Mouse (Mus musculus) monocyte, adult 2 months (primary cell): Measurements from ENCODE around the gene AC109138.7.

Experiments used
- DNase-seq, 2 experiments: peaks; one replicate each; pipeline ENCODE4 v3.0.0; 2022; ENCODE audit warnings: low spot score in 2 of 2, low read depth in 1 of 2

Gene AC109138.7

GRCm38 (mm10) chr19:4192251-4192985, 21.7 kb upstream of the AC109138.7 start:
- DNase-seq = no peak

DNA sequence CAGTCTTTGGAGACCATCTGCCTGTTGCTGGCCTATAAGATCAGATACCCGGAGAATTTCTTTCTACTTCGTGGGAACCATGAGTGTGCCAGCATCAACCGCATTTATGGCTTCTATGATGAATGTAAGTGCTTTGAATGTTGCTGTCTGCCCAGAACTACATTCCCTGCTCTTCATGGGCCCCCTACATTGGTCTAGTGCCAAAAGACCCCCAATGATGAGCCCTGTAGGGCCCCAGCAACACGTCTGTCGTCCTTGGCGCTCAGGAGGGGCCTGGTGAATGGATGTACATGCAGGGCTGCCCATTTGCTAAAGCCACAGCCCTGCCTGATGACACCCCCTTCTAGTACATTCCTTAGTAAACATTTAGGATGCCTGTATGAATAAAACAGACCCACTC, 21.0 kb upstream of the AC109138.7 start:
- no peak for DNase-seq

DNA sequence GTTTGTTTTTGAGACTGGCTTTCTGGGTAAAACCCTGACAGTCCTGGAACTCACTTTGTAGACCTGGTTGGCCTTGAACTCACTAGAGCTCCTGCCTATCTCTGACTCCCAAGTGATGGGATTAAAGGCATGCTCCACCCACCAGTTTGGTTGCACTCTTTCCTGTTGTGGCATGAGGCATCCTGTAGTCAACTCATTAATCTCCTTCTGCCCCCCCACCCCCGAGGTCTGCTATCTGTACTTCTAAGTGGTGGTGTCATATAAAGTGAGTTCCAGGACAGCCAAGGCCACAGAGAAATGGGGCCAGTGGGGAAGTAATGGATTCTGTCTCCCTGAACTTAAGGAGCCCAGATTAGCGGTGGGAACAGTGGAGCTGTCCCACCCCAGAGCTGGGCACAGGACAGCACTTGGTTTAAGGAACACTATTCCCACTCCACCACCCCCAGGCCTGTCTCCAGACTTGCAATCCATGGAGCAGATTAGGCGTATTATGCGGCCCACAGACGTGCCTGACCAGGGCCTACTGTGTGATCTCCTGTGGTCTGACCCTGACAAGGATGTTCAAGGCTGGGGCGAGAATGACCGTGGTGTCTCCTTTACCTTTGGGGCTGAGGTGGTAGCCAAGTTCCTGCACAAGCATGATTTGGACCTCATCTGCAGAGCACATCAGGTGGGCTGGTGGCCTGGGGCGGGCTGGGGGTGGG, 20.0 kb upstream of the AC109138.7 start:
- no peak for DNase-seq

DNA sequence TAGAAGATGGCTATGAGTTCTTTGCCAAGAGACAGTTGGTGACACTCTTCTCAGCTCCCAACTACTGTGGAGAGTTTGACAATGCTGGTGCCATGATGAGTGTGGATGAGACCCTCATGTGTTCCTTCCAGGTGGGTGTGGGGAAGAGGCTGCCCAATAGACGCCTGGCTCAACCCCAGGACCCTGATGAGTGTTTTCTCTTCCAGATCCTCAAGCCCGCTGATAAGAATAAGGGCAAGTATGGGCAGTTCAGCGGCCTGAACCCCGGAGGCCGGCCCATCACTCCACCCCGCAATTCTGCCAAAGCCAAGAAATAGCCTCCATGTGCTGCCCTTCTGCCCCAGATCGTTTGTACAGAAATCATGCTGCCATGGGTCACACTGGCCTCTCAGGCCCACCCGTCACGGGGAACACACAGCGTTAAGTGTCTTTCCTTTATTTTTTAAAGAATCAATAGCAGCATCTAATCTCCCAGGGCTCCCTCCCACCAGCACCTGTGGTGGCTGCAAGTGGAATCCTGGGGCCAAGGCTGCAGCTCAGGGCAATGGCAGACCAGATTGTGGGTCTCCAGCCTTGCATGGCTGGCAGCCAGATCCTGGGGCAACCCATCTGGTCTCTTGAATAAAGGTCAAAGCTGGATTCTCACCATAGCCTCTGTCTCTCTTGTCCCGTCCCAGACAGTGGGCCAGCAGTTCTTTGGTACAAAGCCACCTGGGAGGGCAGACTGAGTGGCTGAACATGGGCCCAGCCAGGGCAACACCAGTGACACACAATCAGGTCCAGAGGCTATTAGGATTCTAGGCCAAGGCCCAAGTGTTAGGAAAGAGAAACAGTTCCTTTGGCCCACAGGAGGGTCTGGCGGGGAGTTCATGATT, 19.1 kb upstream of the AC109138.7 start:
- DNase-seq = no peak

DNA sequence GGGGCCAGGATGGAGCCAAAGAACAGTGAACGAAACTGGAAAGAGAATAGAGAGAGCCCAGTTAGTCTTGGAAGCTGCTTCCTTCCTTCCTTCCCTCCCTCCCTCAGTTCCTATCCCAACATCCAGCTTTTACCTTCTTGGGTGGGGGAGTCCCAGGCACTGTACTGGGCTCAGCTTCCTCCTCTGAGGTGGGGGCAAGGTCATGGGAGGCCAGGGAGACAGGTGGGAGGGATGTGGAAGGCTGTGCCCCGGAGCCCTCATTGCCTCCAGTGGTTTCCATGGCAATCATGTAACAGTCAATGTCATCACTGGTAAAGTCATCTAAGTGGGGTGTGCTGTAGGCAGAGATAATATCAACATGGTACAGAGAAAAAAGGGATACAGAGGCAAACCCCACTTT, 18.1 kb upstream of the AC109138.7 start:
- no peak for DNase-seq

- no peak for DNase-seq
Measured at GRCm38 (mm10) chr19:4196548-4196947, 17.6 kb upstream of the AC109138.7 start.

DNA sequence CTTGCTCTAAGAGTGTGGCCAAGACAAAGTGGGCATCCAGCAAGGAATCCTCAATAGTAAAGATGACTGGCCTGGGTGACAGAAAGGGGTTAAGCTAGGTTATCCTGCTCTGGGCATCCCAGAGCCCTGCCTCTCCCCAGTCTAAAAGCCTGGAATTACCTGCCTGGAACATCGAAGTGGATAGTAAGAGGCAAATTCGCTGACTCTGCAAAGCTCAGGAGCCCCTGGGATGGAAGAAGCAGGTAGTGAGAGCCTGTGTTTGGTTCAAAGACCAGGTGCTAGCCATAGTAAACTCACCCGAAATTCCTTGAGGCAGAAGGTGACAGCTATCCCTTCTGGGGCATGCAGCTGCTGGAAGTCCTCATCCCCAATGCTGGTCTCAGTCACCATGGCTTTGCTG, 17.0 kb upstream of the AC109138.7 start:
- no peak for DNase-seq

GRCm38 (mm10) chr19:4201291-4201909, 12.8 kb upstream of the AC109138.7 start, which contains the start of gene Rad9a:
Gene Rad9a (minus strand): TSS chr19:4201662.
- DNase-seq = peak; percentile 87 to 89

DNA sequence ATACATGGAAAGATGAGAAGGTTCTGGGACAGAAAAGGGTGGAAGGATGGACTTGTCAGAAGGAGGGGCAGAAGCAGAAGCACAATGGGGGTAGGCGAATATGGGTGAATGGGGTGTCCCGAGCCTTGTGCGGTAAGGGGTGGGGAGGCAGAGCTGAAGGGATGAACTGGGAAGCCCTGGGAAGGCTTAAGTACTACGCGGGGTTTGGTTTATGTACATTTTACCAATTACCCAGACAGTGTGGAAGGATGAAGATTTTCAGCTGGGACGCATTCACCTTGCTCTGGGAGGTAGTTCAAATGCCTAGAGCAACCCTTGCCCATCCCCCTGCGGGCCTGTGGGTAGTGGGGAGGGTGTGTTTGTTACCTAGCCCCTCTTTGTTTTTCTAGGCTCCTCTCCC, 12.0 kb upstream of the AC109138.7 start:
- DNase-seq = no peak

- DNase-seq = no peak
Measured at GRCm38 (mm10) chr19:4203148-4203547, 11.0 kb upstream of the AC109138.7 start.

DNA sequence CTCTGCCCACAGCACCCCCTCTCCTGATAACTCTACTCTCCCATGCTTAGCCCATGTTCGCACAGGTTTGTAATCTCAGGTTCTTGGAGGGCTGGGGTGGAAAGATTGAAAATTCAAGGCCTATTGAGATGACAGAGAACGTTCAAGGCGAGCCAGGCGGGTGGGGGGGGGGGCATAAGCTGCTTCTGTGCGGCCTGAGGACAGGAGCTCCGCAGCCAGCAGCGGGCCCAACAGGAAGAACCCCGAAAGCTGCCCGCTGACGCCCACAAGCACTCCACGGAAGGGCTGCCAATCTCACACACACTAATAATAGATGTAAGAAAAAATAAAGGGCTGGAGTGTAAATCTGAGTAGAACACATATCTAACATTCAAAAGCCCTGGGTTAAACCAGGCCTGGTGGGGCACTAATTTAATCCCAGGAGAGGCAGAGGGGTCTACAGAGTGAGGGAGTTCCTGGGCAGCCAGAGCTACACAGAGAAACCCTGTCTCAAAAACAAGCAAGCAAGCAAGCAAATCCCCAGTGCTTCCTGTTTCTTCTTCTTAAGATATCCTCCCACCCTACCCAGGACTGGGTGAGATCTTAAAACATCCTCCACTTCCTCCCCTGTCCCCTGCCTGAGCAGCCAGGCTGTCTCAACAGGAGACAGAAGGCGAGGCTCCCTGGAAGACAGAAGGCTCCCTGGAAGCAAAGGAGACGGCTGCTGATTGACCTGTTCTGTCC, 10.4 kb upstream of the AC109138.7 start:
- no peak for DNase-seq

- no peak for DNase-seq
Measured at GRCm38 (mm10) chr19:4204889-4205288, 9.3 kb upstream of the AC109138.7 start.

GRCm38 (mm10) chr19:4206971-4207370, 7.2 kb upstream of the AC109138.7 start:
- peak in 1 of 2 experiments; percentile 64 for DNase-seq

DNA sequence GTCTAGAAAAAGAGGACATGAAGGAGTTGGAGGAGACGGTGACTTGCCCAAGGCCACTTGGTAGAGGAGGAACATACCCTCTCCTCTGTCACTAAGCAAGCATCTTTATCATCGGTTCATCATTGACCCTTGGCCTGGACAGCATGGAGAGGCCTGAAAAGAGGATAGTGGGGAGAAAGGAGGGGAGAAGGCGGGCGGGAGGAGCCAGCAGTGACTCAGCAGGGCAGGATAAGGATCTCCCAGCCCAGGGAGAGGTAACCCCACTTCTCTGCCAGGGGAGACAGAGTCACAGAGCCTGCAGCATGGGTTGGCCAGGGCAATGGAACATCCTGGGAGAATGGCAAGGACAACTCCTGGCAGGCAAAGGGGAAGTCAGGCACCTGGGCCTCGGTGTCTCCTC, 5.6 kb upstream of the AC109138.7 start:
- no peak for DNase-seq

GRCm38 (mm10) chr19:4211891-4212588, 2.1 kb upstream of the AC109138.7 start:
- no peak for DNase-seq

DNA sequence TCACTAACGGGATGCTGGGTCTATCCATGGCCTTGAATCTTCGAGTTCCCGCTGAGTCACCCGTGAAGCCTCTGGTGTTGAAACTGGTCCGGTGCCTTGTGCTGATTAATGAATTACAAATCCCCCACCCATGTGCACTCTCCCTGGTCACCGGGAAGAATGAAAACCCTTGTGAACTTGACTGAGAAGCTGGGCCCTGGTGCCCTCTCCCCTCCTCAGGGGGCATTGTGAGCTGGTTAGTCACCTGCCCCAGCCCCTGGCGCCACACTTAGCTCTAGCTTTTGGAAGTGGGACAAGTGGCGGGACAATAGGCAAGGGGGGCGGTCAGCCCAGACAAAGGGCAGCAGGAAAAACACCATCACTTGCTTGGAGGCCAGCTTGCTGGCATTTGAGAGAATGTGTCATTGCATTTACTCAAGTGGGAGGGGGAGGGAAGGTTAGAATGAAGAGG, 608 bp upstream of the AC109138.7 start:
- peak; percentile 42 to 55 for DNase-seq

GRCm38 (mm10) chr19:4214771-4215450, 754 bp downstream of the AC109138.7 start:
- no peak for DNase-seq

DNA sequence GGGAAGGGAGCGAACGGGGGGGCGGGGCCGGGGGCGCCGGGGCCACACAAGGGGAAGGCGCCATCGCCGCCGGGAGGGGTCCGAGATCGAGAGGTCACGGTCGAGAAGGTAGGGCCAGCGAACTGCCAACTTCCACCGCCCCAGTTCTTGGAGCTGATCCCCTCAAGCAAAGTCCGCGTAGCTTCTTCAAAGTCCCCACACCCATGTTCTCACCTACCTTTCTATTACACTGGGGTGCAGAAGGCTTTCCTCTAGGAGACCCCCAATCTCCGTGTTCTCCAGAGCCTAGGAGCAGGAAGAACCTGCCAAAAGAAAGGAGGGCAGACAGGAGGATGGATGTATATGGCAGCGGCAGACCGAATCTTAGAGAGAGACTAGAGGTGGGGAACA, 1.3 kb downstream of the AC109138.7 start:
- no peak for DNase-seq

- no peak for DNase-seq
Measured at GRCm38 (mm10) chr19:4216041-4216685, 2.0 kb downstream of the AC109138.7 start.
